Mouse (Mus musculus) stomach, postnatal 0 days (tissue): ENCODE data around the gene Mterf1a.

Source experiments
- CTCF ChIP-seq: IDR thresholded peaks from 2 replicates; pipeline ENCODE4 v1.5.1; 2016; ENCODE audit warnings: antibody characterized with exemption, low read depth, mild to moderate bottlenecking, moderate library complexity
- EP300 ChIP-seq: optimal IDR thresholded peaks from 2 replicates; pipeline ENCODE3; 2016; ENCODE audit warnings: antibody characterized with exemption

DNA sequence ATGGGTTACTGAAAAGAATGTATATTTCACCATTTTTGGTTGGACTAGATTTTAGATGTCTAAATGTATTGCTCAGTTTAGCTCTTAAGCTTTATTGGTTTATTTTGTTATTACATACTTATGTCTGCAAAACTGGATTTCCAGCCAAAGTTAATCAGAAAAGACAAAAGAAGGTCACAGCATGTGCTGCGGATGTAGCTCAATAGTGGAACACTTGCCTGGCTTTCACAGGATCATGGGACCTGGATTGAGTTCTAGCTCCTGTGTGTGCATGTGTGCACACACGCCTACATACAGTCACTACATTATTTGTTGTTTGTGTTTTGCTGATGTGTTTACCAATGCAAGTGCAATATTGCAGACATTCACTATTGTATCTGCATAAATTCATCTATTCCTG lies 28.6 kb upstream of the Mterf1a start:
- no peak for TF ChIP-seq CTCF
- no peak for TF ChIP-seq EP300
